Mouse (Mus musculus): Measurements from ENCODE around the gene Fam166b. TPM values are rescaled to one million over a fixed set of nuclear protein-coding genes. Genes with fewer than 3 reads are reported as not detected.

The Fam166b gene
- not detected for polyA plus RNA-seq (2017; shearing (Covaris generic))

GRCm38 (mm10) chr4:43428946-43429345 lies at the start of gene Fam166b:
Gene Fam166b (minus strand): TSS chr4:43429134.
- no peak for ATAC-seq

GRCm38 (mm10) chr4:43478534-43478858 lies 49.6 kb upstream of the Fam166b start:
- peak; percentile 70 for ATAC-seq

- peak; percentile 66 for ATAC-seq
Measured at GRCm38 (mm10) chr4:43477857-43478533, 49.1 kb upstream of the Fam166b start.

GRCm38 (mm10) chr4:43476604-43477003 lies 47.7 kb upstream of the Fam166b start:
- ATAC-seq = no peak

GRCm38 (mm10) chr4:43473636-43474035 lies 44.7 kb upstream of the Fam166b start:
- no peak for ATAC-seq

GRCm38 (mm10) chr4:43470301-43470700 lies 41.4 kb upstream of the Fam166b start:
- ATAC-seq = no peak

GRCm38 (mm10) chr4:43466872-43467271 lies 37.9 kb upstream of the Fam166b start:
- ATAC-seq = no peak

- ATAC-seq = no peak
Measured at GRCm38 (mm10) chr4:43465935-43466334, 37.0 kb upstream of the Fam166b start.

- ATAC-seq = no peak
Measured at GRCm38 (mm10) chr4:43463102-43463501, 34.2 kb upstream of the Fam166b start.

GRCm38 (mm10) chr4:43457124-43457523 lies 28.2 kb upstream of the Fam166b start:
- ATAC-seq = peak; percentile 9

GRCm38 (mm10) chr4:43456470-43456869 lies 27.5 kb upstream of the Fam166b start:
- peak; percentile 88 for ATAC-seq

GRCm38 (mm10) chr4:43454041-43454836 lies 25.3 kb upstream of the Fam166b start, which contains the start of gene Cd72:
Gene Cd72 (minus strand): TSS chr4:43454628.
- ATAC-seq = peak; percentile 36

GRCm38 (mm10) chr4:43453413-43453812 lies 24.5 kb upstream of the Fam166b start:
- peak; percentile 14 for ATAC-seq

- no peak for ATAC-seq
Measured at GRCm38 (mm10) chr4:43452315-43452714, 23.4 kb upstream of the Fam166b start.

- no peak for ATAC-seq
Measured at GRCm38 (mm10) chr4:43448554-43448953, 19.6 kb upstream of the Fam166b start.

GRCm38 (mm10) chr4:43447251-43447650 lies 18.3 kb upstream of the Fam166b start:
- no peak for ATAC-seq

GRCm38 (mm10) chr4:43443511-43443910 lies 14.6 kb upstream of the Fam166b start:
- no peak for ATAC-seq

- ATAC-seq = peak; percentile 36
Measured at GRCm38 (mm10) chr4:43442456-43443361, 13.8 kb upstream of the Fam166b start.

GRCm38 (mm10) chr4:43442044-43442443 lies 13.1 kb upstream of the Fam166b start:
- ATAC-seq = peak; percentile 94

GRCm38 (mm10) chr4:43441639-43442038 lies 12.7 kb upstream of the Fam166b start, which contains the start of gene Tesk1:
Gene Tesk1 (plus strand): TSS chr4:43441939.
- no peak for ATAC-seq

GRCm38 (mm10) chr4:43432832-43433231 lies 3.9 kb upstream of the Fam166b start:
- ATAC-seq = no peak

GRCm38 (mm10) chr4:43431690-43432089 lies 2.8 kb upstream of the Fam166b start:
- ATAC-seq = peak; percentile 78
